Mouse (Mus musculus) lung, postnatal 4 days (tissue): ENCODE measurements at regions not wholly inside any gene's neighbourhood (a gene's known extent, or its start where the extent isn't known, plus 50 kb on each side); places are given as distances from the start of the nearest gene placed in this dataset.
A peak's percentile ranks its signal among the peaks of the same experiment; 100 is the strongest.

Experiments
- DNase-seq, 2 experiments: peaks; one replicate each; pipeline ENCODE4 v3.0.0; 2021

GRCm38 (mm10) chr9:41665000-41665685, 459.0 kb downstream of the Sorl1 start:
- peak in 1 of 2 experiments; percentile 4 for DNase-seq

DNA sequence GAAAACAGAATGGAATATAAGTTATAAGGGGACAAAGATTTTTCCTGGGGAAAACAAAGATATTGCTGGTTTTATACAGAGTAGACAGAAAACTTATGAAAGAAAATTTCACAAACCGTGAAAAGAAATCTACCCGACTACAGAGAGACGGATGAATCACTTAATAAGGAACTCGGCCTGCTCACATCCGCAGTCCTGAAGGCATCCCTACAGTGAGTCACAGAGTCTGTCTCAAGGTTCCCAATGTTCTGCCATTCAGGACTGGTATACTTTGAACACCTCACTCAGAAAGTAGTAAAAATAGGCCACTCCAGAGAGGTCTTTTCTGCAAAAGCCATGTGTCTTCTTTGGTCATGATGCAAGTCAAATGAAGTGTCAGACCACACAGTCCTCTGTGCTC, 463.5 kb downstream of the Sorl1 start:
- no peak for DNase-seq

GRCm38 (mm10) chr9:41660011-41660410, 464.1 kb downstream of the Sorl1 start:
- no peak for DNase-seq

DNA sequence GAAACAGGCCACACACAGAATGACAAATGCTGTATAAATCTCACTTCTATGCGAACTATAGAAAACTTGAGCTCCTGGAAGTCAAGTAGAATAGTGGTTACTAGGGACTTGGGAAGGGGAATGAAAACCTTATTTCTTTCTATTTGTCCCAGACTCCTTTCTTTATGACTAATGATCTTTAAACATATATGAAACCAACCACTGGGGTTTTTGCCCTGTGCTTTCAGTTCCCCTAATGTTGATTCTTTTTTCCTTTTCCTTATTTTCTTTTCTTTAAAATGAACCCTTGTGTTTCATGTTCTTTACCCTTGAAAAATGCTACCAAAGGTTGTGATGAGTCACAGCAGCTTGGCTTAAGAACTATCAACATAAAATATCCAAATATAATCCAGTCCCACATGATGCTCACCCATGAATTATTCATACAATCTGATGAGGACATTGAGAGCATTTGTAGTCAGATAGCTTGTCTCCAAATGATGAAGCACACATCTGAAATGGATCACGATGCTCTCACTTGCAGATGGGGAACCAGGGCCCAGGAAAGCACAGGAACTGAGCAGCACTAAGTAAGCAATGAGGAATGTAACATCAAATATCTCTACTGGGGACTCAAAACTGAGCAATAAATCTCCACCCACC, 470.2 kb upstream of the Ubash3b start:
- DNase-seq, result no peak

DNA sequence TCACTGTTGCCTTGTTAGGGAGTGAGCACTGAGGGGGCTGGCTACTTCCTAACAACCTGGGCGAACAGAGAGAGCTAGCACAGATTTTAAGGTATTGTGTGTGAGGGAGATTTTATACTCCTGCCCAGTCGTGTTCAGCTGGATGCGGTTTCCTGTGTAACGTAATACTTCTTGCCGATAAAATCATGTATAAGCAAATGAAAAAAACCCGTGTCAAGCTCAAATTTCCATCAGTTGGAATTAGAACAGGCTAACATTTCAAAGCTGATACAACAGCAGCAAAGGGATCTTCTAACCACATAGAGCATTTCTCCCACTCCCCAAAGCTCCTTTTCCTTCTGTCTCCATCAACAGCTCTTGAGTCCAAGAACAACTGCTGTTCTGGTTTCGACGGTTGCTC, 459.8 kb upstream of the Ubash3b start:
- DNase-seq, result no peak

- no peak for DNase-seq
Measured at GRCm38 (mm10) chr9:41614002-41614401, 452.5 kb upstream of the Ubash3b start.

- no peak for DNase-seq
Measured at GRCm38 (mm10) chr9:41612802-41613550, 451.5 kb upstream of the Ubash3b start.

DNA sequence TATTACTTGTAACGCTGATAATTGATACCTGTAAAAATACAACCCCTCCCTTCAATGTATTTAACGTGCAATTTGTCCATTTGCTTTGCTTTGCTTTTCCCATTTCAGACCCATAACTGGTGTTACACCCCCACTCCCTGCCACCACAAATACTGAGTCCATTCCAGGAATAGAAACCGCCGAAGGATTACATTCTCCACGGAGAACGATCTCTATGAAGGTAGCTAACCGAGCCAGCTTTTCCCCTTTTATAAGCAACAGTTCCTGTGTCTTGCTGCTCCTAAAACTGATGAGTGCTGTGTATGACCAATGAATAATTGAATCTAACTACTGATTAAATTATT, 450.9 kb upstream of the Ubash3b start:
- DNase-seq, result no peak

GRCm38 (mm10) chr9:41611534-41612451, 450.3 kb upstream of the Ubash3b start:
- DNase-seq, result peak; percentile 25 to 26

DNA sequence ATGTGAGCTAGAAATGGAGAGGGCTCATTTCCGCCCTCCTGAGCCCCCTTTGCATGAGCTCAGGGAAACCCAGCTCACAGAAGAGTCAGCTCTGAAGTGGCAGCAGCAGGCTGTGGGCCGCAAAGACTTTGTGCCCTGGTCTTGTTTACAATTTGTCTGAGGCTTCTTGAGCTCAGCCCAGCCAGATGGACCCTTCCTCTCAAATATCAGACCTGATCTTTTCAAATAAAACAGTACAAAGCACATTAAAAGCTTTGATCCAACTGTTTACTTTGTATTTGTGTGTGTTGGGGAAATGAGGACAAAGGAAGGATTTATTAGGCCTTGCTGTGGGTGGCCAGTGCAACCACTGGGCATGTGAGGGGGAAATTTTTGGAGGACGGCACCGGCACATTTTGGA, 448.9 kb upstream of the Ubash3b start:
- no peak for DNase-seq

DNA sequence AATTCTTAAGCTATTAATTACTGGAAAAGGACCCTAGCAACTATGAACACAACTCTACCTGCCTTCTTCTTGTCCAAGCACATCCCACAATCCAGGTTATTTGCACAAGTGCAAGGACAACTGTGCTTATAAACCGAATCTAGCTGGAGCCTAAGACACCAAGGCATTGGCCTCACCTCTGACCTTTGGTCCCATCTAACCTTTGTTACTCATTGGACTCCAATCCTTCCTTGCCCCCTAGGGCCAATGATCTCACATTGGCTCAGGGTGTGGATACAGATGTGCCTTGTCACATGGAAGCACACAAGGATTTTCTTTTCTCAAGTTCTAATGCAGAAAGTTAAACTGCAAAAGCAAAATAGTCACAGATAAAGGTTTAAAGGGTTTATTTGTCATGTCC, 444.6 kb upstream of the Ubash3b start:
- DNase-seq, result no peak

DNA sequence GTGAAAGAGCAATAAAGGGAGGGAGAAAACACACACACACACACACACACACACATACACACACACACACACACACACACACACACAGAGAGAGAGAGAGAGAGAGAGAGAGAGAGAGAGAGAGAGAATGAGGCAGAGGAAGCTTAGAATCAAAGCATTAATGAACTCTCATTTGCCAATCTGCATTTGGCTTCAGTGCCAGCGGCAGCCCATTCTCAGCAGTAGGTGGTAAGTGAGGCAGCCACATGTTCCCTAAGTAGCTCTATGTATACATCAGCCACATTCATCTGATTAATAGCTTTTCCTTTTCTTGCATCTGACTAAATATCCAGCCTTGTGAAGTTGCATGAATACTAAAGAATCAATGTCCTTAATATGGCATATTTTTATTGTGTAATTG, 443.4 kb upstream of the Ubash3b start:
- no peak for DNase-seq

GRCm38 (mm10) chr9:41600778-41601177, 439.3 kb upstream of the Ubash3b start:
- no peak for DNase-seq

GRCm38 (mm10) chr9:41599874-41600273, 438.4 kb upstream of the Ubash3b start:
- DNase-seq, result no peak

- DNase-seq, result no peak
Measured at GRCm38 (mm10) chr9:41595749-41596148, 434.3 kb upstream of the Ubash3b start.

DNA sequence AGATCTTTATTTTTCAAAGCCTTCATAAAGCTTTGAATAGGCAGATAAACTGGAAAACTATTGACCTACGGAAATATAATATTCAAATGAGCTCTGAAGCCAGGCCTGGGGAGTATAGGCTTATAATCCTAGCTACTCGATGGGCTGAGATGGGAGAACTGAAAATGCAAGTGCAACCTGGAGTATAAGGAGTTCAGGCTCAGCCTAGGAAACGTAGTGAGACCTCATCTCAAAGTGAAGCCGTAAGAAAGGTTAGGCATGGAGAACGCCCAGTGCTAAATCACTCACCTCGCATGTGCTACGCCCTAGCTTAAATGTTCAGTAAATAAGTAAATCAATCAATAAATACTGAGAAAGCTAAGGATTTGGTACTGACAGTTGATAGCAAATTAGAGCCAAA, 432.5 kb upstream of the Ubash3b start:
- no peak for DNase-seq

DNA sequence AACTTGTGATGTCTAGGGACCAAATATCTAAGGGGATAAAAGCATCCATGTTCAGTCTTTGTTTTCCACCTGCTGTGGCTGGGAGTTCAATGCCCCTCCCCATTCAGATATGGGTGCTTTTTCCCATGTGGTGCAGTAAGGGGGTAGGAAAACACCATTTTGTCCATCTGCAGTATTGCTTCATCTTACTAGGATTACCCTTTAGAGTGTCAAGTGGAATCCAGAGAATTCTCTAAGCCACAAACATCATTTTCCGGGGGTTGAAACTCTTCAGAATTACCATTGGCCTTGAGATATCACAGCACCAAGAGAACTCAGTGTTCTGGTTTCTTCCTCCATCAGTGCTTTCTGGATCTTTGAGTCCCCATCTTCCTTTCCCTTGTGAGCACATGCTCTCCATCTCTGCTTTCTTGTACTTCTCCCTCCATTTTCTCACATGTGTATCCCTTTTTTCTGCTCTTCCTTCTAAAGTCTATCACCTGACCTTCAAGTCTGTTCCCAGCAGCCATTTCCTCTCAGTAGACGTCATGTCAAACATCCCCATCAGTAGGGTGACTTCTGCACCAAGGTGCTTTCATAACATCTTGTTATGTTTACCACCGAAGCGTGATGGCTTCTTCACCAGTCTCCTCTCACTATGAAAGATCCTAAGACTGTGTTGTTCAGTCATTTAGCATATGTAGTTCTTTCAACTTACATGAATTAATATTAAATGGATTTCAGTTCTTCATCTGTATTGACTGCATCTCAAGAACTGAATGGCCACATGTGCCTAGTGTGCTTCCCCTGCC, 431.6 kb upstream of the Ubash3b start:
- no peak for DNase-seq

GRCm38 (mm10) chr9:41592101-41592500, 430.6 kb upstream of the Ubash3b start:
- no peak for DNase-seq

- DNase-seq, result no peak
Measured at GRCm38 (mm10) chr9:41590164-41590563, 428.7 kb upstream of the Ubash3b start.

GRCm38 (mm10) chr9:41588466-41589425, 427.2 kb upstream of the Ubash3b start:
- DNase-seq, result no peak

DNA sequence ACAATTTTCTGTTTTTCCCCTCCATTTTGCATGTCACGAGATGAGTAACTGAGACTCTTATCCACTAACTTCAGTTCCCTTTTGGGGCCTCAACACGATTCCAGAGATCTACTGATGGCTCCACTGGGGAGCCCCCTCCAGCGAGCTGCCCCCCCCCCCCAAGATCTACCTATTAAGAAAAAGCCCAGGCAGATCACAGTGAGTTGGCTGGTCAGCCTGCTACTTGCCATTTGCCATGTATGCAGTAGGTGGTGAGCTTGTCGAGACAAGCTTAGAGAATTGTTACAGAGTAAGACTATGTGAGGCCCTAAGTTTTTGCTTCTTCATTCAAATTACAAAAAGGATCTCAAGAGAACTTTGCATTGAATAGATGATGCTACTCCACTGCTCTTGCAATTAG, 426.3 kb upstream of the Ubash3b start:
- DNase-seq, result no peak
